Mouse (Mus musculus) brain, embryonic 14.5 days (tissue): ENCODE results near the gene Golga4.

Experiments used
- CTCF ChIP-seq: fragments of 200-500 bp; IDR thresholded peaks from 2 replicates; pipeline ENCODE4 v1.5.1; 2012; ENCODE audit warnings: inconsistent platforms, mild to moderate bottlenecking, moderate library complexity, borderline replicate concordance; ENCODE audit not compliant: insufficient read depth, insufficient read length; ENCODE audit errors: extremely low read depth
- POLR2A ChIP-seq: fragments of 200-500 bp; IDR thresholded peaks from 2 replicates; pipeline ENCODE4 v1.6.1; 2012; ENCODE audit warnings: mild to moderate bottlenecking, inconsistent platforms, borderline replicate concordance; ENCODE audit not compliant: poor library complexity, insufficient read depth, insufficient read length, severe bottlenecking; ENCODE audit errors: extremely low read depth

- TF ChIP-seq CTCF, result no peak
- TF ChIP-seq POLR2A, result no peak
These were observed 68.8 kb downstream of the Golga4 start for GRCm38 (mm10) chr9:118574911-118575310.
